Mouse (Mus musculus) C2C12 (cell line): Measurements from ENCODE around the gene Ackr3. TPM values are rescaled to one million over a fixed set of nuclear protein-coding genes. Genes with fewer than 3 reads are reported as not detected.

ENCODE experiments used
- H3K27me3 ChIP-seq: one replicate; pipeline ENCODE4 v1.6.1; 2011; ENCODE audit not compliant: control insufficient read depth, insufficient read depth, insufficient read length
- H3K36me3 ChIP-seq: one replicate; pipeline ENCODE4 v1.6.1; 2011; ENCODE audit not compliant: control insufficient read depth, insufficient read depth
- H3K4me3 ChIP-seq: one replicate; pipeline ENCODE4 v1.5.1; 2011; ENCODE audit warnings: mild to moderate bottlenecking, control low read depth; ENCODE audit not compliant: poor library complexity, insufficient read depth, severe bottlenecking
- H3K79me2 ChIP-seq: one replicate; pipeline ENCODE4 v1.6.1; 2011; ENCODE audit not compliant: control insufficient read depth, insufficient read depth
- H3K79me3 ChIP-seq: one replicate; pipeline ENCODE4 v1.6.1; 2011; ENCODE audit warnings: low read depth, control low read depth
- H3ac ChIP-seq: one replicate; pipeline ENCODE3; 2011; ENCODE audit warnings: low read depth; ENCODE audit not compliant: control insufficient read depth, insufficient read length
- CEBPB ChIP-seq: IDR thresholded peaks from one replicate; pipeline ENCODE4 v1.6.1; 2011; ENCODE audit warnings: low read depth, mild to moderate bottlenecking, control low read depth, moderate library complexity
- CTCF ChIP-seq: IDR thresholded peaks from one replicate; pipeline ENCODE4 v1.5.1; 2011; ENCODE audit not compliant: control insufficient read depth, insufficient read depth, insufficient read length
- FOSL1 ChIP-seq: IDR thresholded peaks from one replicate; pipeline ENCODE4 v1.8.0; 2011; ENCODE audit warnings: mild to moderate bottlenecking, low read length; ENCODE audit not compliant: poor library complexity, insufficient read depth, severe bottlenecking
- MAX ChIP-seq: IDR thresholded peaks from one replicate; pipeline ENCODE4 v1.6.1; 2011; ENCODE audit warnings: mild to moderate bottlenecking, control low read depth
- MYOD1 ChIP-seq: IDR thresholded peaks from one replicate; pipeline ENCODE4 v1.6.1; 2011; ENCODE audit warnings: low read depth; ENCODE audit not compliant: control insufficient read depth, insufficient read length
- MYOG ChIP-seq: IDR thresholded peaks from one replicate; pipeline ENCODE4 v1.6.1; 2011; ENCODE audit not compliant: control insufficient read depth, insufficient read length; ENCODE audit errors: extremely low read depth
- USF1 ChIP-seq: IDR thresholded peaks from one replicate; pipeline ENCODE4 v1.6.1; 2011; ENCODE audit warnings: low read depth, mild to moderate bottlenecking, control low read depth, moderate library complexity
- polyA plus RNA-seq: library from polyadenylated mRNA; unstranded; fragments of >200 nt; fragmentation: generic; extraction: Trizol; gene quantifications from one replicate; pipeline ENCODE4 v1.2.1, GENCODE M21; 2012; ENCODE audit warnings: missing spikeins

Gene Ackr3
- polyA plus RNA-seq, 1 experiment, result 14.5 TPM

DNA sequence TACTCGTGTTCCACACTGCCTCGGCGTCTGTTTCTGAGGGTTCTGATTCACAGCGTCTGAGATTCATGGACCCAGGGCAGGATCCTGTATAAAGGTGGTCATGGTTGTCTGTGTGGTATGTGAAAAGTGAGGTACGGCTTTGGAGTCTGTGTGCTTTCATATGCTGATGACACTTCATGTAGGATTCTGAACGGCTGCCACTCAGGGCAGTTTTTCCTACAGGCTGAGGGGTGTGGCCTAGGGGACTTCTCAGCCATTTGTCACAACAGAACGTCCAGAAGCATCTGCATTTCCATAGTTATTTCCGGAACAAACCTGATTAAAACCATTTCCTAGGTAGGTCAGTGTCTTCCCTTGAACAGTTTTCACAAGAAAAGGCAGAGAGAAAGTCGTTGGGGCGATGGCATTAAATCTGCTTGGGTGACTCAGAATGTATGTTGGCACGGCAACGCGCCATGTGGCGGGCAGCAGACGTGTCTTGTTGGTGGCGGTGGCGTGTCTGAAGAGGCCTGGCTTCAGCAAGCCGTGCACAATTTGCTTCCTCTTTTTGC lies 18.1 kb downstream of the Ackr3 start:
- no peak overlapping the region for H3K4me3 ChIP-seq
- H3K79me2 ChIP-seq, result no peaks in the 10 kb centered on the region
- H3K27me3 ChIP-seq, result no peaks in the 10 kb centered on the region
- no peak overlapping the region for H3ac ChIP-seq
- H3K36me3 ChIP-seq, result no peaks in the 10 kb centered on the region
- H3K79me3 ChIP-seq, result no peaks in the 10 kb centered on the region
- TF ChIP-seq CTCF (no peak), MYOD1 (peak; percentile 13), MAX (peak; percentile 78)

DNA sequence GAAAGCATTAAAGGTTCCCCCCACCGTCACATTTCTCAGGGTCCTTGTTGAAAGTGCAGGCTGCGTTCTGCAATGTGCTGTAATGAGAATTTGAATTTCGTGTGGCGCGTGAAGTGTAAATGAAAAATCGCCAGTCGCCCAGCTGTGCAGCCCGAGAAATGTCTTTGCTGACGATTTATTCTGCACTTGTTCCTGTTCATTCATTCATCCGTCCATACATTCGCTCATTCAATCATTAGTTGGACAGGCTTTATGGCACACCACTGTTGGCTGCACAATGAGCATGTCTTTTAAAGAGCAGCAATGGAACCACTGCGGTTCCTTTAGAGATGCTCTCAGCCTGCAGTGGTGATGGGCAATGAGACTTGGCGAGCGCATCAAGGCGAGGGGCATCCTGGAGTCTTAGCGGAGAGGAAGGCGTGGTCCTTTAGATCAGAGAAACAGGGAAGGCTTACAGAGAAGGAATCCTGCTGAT lies 18.7 kb downstream of the Ackr3 start:
- Histone ChIP-seq H3K27me3 (no peaks in the 10 kb centered on the region), H3ac (no peak overlapping the region), H3K4me3 (no peak overlapping the region), H3K36me3 (no peaks in the 10 kb centered on the region), H3K79me2 (no peaks in the 10 kb centered on the region), H3K79me3 (no peaks in the 10 kb centered on the region)
- TF ChIP-seq CTCF, result no peak
- no peak for TF ChIP-seq MYOD1
- TF ChIP-seq FOSL1, result no peak
- no peak for TF ChIP-seq USF1
- TF ChIP-seq MYOG, result no peak
- TF ChIP-seq MAX, result no peak

DNA sequence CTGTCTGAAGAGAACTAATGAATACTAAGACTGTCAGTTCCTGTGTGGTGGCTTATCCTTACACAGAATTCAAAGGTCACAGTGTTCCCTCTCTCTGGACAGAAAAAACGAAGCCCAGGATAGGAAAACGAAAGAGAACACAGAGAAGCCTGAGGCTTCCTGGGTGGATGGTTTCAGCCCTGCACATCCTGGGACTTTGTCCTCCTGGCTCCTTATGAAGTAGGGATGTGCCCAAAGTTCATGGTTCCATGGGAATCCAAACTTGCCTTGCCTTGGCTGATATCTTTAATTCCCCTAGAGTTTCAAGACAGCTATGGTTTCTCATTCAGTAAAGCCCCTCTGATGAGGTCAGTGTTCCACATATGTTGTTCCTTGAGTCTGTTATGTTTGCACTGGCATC lies 19.2 kb downstream of the Ackr3 start:
- Histone ChIP-seq H3K27me3 (no peaks in the 10 kb centered on the region), H3K4me3 (no peak overlapping the region), H3K36me3 (no peaks in the 10 kb centered on the region), H3ac (no peak overlapping the region), H3K79me3 (no peaks in the 10 kb centered on the region), H3K79me2 (no peaks in the 10 kb centered on the region)
- TF ChIP-seq USF1, result no peak
- TF ChIP-seq MYOD1, result no peak
- no peak for TF ChIP-seq CEBPB
- no peak for TF ChIP-seq FOSL1
- no peak for TF ChIP-seq MYOG
- no peak for TF ChIP-seq CTCF
- no peak for TF ChIP-seq MAX

DNA sequence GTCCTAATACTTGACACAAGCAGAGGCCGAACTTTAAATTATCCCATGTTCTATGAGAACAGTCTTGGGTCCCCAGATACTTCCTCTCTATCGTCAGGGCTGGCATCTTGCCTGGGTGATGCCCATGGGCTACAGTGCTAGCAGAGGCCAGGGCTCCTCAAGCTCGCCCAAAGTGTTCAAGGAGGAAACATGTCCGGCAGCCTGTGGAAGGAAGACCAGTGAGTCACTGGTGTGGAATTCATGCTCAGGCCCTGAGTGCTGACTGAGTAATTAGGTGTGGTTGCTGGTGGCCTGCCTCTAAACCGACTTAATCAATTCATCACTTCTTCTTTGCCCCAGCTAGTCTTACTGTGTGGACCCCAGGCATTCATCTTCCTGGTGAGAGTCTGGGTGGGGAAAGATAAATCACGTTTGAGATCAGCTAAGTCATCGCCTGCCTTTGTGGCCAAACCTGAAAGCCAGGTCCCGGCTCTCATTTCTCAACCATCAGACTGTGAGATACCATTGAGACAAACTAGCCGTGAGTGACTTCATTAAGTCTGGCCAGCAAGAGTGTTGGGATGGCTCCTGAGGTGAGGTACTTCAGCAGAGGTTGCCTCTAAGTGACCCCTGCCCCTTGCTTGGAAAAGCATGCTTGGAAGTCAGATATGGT lies 21.9 kb downstream of the Ackr3 start:
- Histone ChIP-seq H3K4me3 (no peak overlapping the region), H3K36me3 (no peaks in the 10 kb centered on the region), H3K27me3 (no peaks in the 10 kb centered on the region), H3K79me3 (no peaks in the 10 kb centered on the region), H3K79me2 (no peaks in the 10 kb centered on the region), H3ac (no peak overlapping the region)
- peak; percentile 63 for TF ChIP-seq CEBPB
- peak; percentile 83 for TF ChIP-seq MAX
- peak; percentile 67 for TF ChIP-seq MYOD1
- TF ChIP-seq MYOG, result no peak
- TF ChIP-seq CTCF, result no peak
- TF ChIP-seq FOSL1, result peak; percentile 71
- no peak for TF ChIP-seq USF1

DNA sequence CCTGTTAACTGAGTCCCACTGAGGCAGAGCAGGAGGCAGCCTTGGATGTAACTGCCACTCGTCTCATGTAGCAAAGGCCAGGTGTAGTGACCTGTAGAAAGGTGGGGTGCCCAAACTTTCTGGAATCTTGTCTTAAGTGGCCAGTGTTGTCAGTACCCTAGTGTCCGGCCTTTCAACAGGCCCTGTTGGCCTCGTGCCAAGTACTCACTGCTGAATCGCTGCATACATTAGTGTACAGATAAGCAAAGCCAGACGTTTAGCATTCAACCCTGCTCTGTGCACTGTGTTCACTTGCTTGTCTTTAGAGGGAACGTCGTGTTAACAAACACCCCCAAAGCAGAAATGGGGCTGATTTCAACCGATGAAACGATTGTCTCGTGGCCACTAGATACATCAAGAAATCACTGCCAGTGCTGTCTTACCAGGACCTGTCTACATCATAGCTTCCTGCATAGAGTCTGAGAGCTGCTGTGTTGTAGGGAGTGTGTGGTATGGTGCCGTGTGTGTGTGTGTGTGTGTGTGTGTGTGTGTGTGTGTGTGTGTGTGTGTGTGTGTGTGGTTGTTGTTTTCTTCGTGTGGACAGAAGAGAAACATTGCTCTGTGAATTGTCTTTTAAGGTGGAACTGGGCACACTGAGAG lies 24.0 kb downstream of the Ackr3 start:
- Histone ChIP-seq H3K79me3 (no peaks in the 10 kb centered on the region), H3K4me3 (no peak overlapping the region), H3K79me2 (no peaks in the 10 kb centered on the region), H3ac (no peak overlapping the region), H3K36me3 (no peaks in the 10 kb centered on the region), H3K27me3 (no peaks in the 10 kb centered on the region)
- TF ChIP-seq FOSL1 (no peak), CEBPB (no peak), USF1 (no peak), MAX (no peak), CTCF (no peak)
